Mouse (Mus musculus) midbrain, embryonic 15.5 days (tissue): ENCODE measurements at regions not wholly inside any gene's neighbourhood (a gene's known extent, or its start where the extent isn't known, plus 50 kb on each side); places are given as distances from the start of the nearest gene placed in this dataset.
"Not testable (repeated sequence)": the region's sequence is repeated elsewhere in the genome, so short reads cannot be mapped to it uniquely, and the experiment has no call there.

Experiments
- ATAC-seq: fragments of 200-750 bp; cut with Nextera tagmentation; replicated peaks from 2 replicates; pipeline ENCODE4 v1.8.0; 2017; ENCODE audit warnings: moderate TSS enrichment
- H3K27ac ChIP-seq: fragments of 300-500 bp; sonication (generic); 2 replicates; pipeline ENCODE4 v1.5.1; 2015; ENCODE audit warnings: mild to moderate bottlenecking, inconsistent platforms
- H3K27me3 ChIP-seq: fragments of 300-500 bp; sonication (generic); replicated peaks from 2 replicates; pipeline ENCODE4 v1.6.1; 2015; ENCODE audit warnings: inconsistent platforms
- H3K36me3 ChIP-seq: fragments of 300-500 bp; sonication (generic); replicated peaks from 2 replicates; pipeline ENCODE4 v1.6.1; 2015; ENCODE audit warnings: inconsistent platforms
- H3K4me1 ChIP-seq: fragments of 300-500 bp; sonication (generic); 2 replicates; pipeline ENCODE4 v1.6.1; 2015; ENCODE audit warnings: inconsistent platforms
- H3K4me2 ChIP-seq: fragments of 300-500 bp; sonication (generic); 2 replicates; pipeline ENCODE4 v1.6.1; 2015; ENCODE audit warnings: inconsistent platforms, mild to moderate bottlenecking, moderate library complexity
- H3K4me3 ChIP-seq: fragments of 300-500 bp; sonication (generic); 2 replicates; pipeline ENCODE4 v1.5.1; 2015; ENCODE audit warnings: mild to moderate bottlenecking, inconsistent platforms
- H3K9ac ChIP-seq: fragments of 300-500 bp; sonication (generic); 2 replicates; pipeline ENCODE4 v1.6.1; 2015; ENCODE audit warnings: mild to moderate bottlenecking, inconsistent platforms
- H3K9me3 ChIP-seq: fragments of 300-500 bp; sonication (generic); 2 replicates; pipeline ENCODE4 v1.6.1; 2016; ENCODE audit warnings: inconsistent platforms
- WGBS: fragments of 180-500 bp; shearing (Covaris S2); methylation state at CpG from one replicate; pipeline ENCODE4 v1.1.7; 2015; ENCODE audit warnings: mixed read lengths; 5-methylcytosine and 5-hydroxymethylcytosine counted together

GRCm38 (mm10) chr8:20151317-20152047 lies 211.5 kb downstream of the Gm15319 start:
- H3K4me2 ChIP-seq, H3K27ac ChIP-seq, H3K36me3 ChIP-seq, H3K4me3 ChIP-seq, H3K27me3 ChIP-seq, H3K4me1 ChIP-seq, H3K9ac ChIP-seq, ATAC-seq, H3K9me3 ChIP-seq: not testable (repeated sequence)
- 91% methylated on average over 9 of the region's 11 CpGs for WGBS

DNA sequence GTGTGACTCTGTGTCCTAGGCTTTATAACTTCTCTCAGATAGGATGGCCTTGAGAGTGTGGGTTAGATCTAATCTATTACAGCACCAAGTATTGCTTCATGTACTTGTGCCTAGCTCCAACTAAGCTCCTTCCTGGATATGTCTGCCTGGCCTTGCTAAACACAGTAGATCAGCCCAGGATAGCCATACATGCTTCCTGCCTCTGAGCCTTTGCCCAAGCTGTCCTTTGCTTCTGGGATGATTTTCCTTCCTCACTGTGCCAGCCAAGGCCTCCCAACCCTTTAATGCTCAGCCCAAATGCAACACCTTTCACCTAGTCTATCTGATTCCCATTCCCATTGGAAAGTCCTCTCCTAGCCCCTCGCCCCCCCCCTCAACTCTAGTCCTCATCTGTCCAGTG lies 208.9 kb downstream of the Gm15319 start:
- H3K4me1 ChIP-seq, H3K4me3 ChIP-seq, H3K9ac ChIP-seq, H3K27ac ChIP-seq, H3K4me2 ChIP-seq, H3K36me3 ChIP-seq, H3K27me3 ChIP-seq, ATAC-seq, H3K9me3 ChIP-seq: not testable (repeated sequence)
- WGBS = 100% methylated on average over 1 of the region's 1 CpGs
